Mouse (Mus musculus) embryonic stem cell, embryonic (primary cell): ENCODE measurements at regions not wholly inside any gene's neighbourhood (a gene's known extent, or its start where the extent isn't known, plus 50 kb on each side); places are given as distances from the start of the nearest gene placed in this dataset.
"Not testable (repeated sequence)": the region's sequence is repeated elsewhere in the genome, so short reads cannot be mapped to it uniquely, and the experiment has no call there.

Experiments
- CTCF ChIA-PET, 4 experiments: fragments of 300-600 bp in 2 of 4; fragments of 350-600 bp in 2 of 4; sonication (Branson Sonifier 250); formaldehyde crosslinking; loops; one replicate each; lab custom pipeline; 2022; ENCODE audit warnings: inconsistent platforms in 2 of 4; lab: Charles Lee
- POLR2A ChIA-PET, 4 experiments: fragments of 300-600 bp in 2 of 4; fragments of 350-600 bp in 2 of 4; sonication (Branson Sonifier 250); formaldehyde crosslinking; loops; one replicate each; lab custom pipeline; 2022; ENCODE audit warnings: antibody characterized with exemption in 4 of 4, inconsistent platforms in 1 of 4; lab: Charles Lee

DNA sequence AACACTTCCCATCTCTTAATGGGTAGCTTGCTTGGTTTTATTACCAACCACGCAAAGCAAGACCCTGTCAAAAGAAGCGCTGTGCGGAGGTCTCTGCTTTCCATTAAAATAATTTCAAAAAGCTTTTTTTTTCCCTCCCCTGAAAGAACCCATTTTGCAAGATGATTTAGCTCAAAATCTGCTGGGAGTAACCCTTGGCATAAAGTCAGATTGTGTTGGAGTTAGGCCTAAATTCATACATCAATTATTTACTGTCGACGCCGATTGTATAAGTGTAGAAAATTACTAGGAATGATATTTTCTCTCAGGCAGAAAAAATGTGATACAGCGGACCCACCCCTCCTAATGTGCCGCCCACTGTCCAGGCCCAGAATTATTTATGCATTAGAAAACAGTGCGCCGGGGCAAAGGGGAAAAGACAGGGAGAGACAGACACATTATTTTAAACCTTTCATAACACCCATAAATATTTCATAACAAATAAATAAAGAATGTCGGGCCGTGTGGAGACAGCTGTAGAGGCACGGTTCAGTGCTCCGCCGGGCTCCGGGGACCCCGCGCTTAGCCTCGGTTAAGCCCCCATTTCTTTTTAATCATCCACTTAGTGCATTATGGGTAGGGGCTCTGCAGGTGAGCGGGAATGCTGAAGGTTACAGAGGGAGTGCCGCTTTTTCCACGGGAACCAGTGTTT is 251.3 kb upstream of the Irx4 start:
- ChIA-PET POLR2A (no interaction called here), CTCF (no interaction called here)

DNA sequence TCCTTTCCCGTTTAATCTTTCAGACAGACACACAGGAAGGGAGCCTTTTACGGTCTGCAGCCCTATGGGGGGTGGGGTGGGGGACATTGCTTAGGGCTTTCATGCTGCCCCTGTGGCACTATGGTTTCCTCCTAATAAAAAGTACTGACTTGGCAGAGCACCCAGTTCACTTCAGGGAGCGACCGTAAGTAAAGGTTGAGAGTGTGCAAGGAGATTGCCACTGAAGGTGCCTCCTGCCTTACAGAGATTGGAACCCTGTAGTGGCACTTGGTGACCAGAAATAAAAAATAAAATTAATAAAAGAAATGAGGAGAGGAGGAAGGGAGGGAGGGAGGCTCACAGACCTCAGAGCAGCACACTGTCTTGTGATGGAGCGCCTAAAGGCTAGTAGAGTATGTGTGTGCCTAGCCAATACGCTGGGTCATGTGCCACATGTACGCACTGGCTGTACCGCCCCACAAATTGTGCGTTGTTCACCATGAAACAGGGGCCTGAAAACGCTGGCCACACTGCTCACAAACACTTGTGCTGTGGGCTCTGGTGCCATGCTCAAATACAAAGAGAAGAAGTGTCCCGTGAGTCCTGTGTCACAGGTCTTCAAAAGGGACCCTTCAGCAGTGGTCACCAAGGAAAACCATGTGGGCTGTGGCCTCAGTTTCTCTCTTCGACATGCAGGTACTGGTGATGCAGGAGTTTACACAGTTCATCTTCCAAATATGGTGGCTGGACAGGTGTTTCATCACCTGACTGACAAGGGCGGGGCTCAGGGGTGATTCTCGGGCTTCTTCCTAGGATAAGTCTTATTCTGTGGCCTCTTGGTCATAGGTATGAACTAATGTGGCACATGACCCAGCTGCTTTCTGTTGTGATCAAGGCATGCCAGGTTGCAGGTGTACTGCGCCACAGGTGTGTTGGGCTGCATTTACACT is 250.5 kb upstream of the Irx4 start:
- POLR2A ChIA-PET, result no interaction called here
- CTCF ChIA-PET, result interaction anchor here in 1 of 4 experiments (0.5 kb wide), 1 partner anchor 11 kb away, joined by 3 read pairs; no protein-coding TSS in a partner anchor

DNA sequence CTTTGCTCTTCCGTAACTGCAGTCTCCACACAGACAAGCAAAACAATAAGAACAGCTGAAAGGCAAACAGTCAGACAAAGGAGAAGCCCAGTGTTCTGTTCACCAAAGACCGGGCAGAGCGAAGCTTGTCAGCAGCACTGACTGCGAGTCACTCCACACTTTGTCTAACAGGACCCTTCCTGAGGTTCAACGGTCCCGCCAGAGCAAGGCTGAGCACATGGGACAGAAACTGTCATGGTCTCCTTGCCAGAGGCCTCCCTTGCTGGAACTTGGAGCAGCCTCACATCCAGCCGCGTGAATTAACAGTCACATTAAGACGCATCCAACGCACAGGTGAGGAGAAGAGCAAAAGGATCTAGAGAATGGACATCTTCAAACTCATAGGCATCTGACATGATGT is 241.1 kb upstream of the Irx4 start:
- CTCF ChIA-PET, result no interaction called here

DNA sequence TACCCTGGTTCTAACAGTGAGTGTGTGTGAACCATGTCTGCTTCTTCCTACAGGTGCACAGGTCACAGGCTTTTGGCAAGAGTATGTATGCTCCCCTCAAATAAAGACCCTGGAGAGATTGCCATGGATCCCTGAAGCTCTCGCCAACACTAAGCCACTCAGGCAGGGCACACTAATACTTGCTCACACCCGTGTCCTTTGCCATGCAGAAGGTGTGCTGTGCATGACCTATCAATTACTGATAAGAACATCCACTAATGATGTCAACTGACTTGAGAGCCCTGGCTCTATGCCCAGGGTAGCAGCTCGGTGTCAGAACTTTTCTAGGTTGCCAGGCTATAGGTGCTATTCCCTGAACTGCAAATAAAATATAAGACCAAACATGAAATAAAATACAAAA is 229.1 kb upstream of the Irx4 start:
- POLR2A ChIA-PET, result interaction anchor here in 1 of 4 experiments (0.6 kb wide), 1 partner anchor 393 kb away, joined by 3 read pairs; no protein-coding TSS in a partner anchor
- CTCF ChIA-PET, result interaction anchor here in 1 of 4 experiments (0.7 kb wide), 1 partner anchor 1075 kb away, joined by 6 read pairs; no protein-coding TSS in a partner anchor

More for the DNA sequence above, 241.1 kb upstream of the Irx4 start:
- POLR2A ChIA-PET, result no interaction called here

DNA sequence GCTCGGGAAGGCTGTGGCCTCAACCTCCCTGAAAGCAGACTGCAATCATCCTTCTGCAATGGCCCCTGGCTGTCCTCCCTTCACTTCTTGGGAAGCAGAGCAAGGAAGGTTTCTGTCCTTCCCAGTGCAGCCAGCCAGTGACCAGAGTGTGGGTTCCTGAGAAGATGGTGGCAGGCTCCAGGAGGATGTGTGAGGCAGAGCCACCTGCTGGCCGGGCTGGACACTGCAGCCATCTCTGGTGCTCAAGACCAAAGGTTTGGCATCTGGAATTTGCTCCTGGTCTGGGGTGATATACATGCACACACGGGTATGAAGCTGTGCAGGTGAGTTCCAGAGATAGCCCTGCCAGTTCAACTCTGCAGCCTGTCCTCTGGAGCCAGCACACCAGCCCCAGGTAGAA is 227.2 kb upstream of the Irx4 start:
- ChIA-PET CTCF (interaction anchor here in 1 of 4 experiments (0.6 kb wide), 1 partner anchor 178 kb away, joined by 3 read pairs; no protein-coding TSS in a partner anchor), POLR2A (no interaction called here)

DNA sequence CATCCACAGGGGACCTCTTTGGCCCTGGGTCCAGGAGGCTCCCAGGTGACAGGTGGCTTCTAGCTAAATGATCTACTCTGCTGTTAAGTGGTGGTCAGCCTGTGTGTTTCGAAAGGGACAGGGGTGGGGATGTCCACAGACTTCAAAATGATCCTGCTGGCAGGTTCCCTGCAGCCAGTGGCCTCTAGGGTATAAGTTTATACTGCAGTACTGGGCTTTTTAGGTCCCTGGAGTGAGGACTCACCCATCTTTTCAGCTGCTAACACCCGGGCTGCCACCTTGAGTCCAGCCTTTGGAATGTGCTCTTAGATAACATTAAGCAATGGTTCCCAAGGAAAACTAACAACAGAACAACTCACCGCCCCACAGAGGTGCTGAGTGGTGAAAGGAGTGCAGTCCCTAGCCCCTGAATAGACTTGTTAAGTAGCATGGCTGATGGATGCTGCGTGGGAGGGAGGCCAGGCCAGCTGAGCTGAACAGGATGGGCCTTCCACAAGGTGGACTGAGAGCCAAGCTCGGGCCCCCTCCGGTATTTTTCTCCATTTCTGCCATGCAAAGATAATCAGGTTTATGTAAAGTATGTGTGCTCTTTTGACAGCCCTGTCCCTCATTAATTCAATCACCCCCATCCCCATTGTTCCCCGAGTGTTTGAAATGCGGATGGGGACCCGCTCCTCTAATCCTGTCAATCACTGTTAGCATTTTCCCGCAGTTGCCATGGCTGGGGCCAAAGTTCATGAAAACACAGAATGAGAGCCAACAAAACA is 226.0 kb upstream of the Irx4 start:
- ChIA-PET POLR2A (no interaction called here), CTCF (no interaction called here)

DNA sequence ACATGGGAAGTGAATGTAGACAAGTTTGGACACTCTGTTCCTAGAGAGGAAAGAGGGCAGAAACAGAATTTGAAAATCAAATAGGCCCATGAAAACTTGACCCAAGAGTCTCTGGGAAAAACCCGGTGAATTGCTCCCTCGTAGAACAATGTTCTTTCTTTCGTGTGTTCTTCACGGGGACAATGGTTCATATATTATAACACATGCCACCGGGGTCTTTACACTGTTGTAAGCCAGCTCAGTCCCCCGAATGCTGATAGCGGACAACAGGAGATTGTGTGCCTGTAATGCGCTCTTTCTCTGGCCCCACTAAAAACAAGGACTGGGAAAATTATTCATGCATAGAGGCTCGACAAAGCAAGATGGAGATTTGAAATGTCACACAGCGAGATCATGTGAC is 225.4 kb upstream of the Irx4 start:
- POLR2A ChIA-PET, result no interaction called here
- CTCF ChIA-PET, result no interaction called here

DNA sequence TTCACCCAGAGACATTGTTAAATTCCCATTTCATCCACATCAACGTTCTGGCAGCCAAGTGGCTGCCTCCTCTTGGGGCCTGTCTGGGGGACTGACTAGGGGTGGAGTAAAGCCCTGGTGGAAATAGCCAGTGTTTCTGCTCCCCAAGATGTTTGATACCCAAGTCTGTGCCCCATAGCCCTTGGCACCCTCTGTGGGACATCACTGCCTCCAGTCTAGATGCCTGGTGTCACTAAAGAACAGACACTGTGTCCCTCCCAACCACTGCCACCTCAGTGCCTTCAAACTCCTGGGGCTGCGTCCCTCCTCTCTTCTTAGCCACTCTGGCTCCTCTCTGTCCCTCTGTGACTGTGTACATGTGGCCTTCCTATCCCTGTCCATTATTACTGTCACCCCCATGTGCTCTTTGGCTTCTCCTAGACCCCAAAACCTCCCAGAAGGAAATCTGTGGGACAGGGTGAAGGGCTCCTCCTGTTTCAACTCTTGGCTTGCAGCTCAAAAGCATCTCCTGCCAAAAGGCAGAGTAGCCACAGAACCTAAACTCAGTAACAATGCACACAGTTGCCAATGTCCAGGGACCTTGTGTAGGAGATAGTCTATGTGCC is 224.8 kb upstream of the Irx4 start:
- POLR2A ChIA-PET, result no interaction called here
- CTCF ChIA-PET, result interaction anchor here in 1 of 4 experiments (0.6 kb wide), 1 partner anchor 230 kb away, joined by 6 read pairs; no protein-coding TSS in a partner anchor

DNA sequence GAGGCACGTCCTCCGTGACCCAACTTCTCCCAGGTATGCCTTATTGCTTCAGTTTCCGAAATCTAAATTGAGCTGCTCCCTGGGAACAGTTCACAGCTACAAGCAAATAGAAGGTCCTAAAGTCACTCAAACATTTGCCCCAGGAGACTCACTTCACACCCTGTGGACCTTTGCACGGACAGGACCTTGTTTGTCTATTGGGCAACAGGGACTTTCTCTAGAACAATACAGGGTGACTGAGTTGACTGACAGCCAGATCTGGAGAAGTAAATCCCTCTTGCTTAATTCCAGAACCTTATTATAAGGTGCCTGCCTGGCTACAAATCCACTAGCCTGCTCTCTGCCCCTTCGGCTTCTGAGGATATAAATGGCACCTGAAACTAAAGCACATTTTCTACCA is 220.5 kb upstream of the Irx4 start:
- CTCF ChIA-PET, result no interaction called here
- POLR2A ChIA-PET, result interaction anchor here in 1 of 4 experiments (0.6 kb wide), 1 partner anchor 321 kb away, joined by 3 read pairs; no protein-coding TSS in a partner anchor

DNA sequence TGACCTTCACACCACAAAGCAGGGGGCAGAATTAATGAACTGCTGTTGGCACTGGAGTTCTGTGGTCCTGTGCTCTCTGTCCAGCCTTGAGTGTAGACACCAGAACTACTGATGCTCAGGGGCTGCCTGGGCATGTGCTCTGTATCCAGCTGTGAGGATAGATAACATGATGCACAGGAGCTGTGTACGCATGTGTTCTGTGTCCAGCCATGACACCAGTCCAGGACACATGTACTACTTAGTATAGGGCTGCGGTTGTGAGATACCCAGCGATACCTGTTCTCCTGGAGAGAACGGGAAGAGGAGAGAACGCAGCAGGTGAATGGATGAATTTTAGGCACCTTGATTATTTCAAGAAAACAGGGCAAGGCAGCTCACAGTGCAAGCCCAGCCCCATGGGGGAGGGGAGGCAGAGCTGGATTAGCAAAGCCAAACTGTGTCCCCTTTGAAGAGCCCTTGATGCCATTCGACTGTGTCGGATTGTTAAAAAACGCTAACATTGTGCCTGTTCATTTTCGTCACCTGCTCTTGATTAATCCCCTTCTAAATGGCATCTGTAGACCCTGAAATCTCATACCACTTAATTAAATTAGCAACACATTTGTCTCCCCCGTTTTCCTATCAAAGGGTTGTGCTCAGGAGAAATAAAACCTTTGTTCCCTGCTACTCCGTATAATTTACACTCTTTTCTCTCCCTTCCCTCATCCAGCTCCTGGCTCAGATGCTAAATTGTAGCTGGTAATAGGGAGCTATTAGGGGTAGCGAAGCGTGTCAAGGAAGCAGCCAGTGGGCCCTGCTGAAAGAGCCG is 218.8 kb upstream of the Irx4 start:
- CTCF ChIA-PET, result interaction anchor here in 1 of 4 experiments (0.6 to 0.8 kb wide), 2 partner anchors 269 to 401 kb away, joined by 3 read pairs; no protein-coding TSS in a partner anchor
- POLR2A ChIA-PET, result no interaction called here

DNA sequence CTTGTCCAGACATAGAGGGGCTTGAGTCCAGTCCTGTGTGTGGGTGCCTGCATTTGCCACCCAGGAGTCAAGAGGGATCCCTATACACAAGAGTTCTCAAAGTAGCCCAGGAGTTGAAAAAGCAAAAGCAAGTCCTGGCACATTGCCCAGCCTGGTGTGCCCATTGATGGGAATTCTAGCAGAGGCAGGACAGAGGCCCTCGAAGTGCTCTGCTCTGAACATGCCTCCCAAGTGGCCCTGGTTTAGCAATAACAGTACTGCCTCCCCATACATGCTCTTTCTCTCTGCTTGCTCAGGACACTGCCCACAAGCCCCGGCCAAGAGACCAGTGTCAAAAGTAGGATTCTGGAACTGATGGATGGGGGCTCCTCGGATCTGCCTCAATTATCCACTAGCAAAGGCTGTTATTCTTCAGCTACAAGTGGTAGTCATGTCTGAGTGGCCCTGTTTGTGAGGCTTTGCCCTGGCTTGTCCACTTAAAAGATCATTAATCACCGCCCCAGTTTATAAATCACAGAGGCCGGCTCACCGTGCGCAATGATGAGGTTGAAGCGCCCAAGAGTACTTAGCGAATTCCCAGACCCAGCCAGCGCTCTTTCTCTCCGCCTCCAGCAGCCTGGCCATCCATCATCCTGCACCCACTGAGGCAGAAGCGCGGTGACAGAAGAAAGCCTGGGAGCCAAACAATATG is 190.3 kb upstream of the Irx4 start:
- ChIA-PET CTCF (no interaction called here), POLR2A (no interaction called here)

DNA sequence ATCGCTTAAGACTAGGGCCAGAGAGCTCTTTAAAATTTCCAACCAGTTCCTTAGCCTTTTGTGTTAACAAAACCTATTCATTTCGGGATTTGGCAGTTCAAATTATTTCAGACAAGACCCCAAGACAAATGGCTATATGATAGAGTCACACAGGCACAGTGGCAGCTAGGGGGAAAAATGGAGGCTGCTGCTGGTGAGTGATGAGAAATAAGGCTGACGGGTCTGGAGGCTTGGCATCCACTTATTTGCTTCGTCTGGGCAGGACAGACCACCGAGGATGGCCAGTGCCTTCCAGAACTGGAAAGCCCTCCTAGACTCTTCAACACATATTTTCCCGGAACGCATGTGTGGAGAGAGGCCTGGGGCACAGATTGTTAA is 189.8 kb upstream of the Irx4 start:
- POLR2A ChIA-PET, result no interaction called here
- CTCF ChIA-PET, result no interaction called here

DNA sequence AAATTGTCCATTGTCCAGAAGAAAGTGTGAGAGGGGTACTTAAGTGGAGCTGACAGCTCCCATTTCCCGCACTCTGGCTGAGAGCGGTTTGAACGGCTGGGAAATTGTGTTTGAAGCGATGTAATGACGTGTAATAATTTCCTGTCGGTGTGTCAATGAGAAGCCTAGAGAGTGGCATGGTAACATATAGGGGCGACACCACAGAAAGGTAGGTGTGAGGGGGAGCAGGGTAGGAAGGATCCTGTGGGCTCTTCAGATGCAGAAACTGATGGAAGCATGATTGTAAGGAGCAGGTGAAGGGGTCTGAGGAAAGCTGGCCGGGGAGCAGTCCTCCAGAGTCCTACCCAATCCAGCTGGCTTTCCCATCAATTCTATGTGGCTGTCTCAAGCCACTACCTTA is 189.2 kb upstream of the Irx4 start:
- POLR2A ChIA-PET, result no interaction called here
- CTCF ChIA-PET, result interaction anchor here in 1 of 4 experiments (0.6 kb wide), 1 partner anchor 232 kb away, joined by 4 read pairs; no protein-coding TSS in a partner anchor

DNA sequence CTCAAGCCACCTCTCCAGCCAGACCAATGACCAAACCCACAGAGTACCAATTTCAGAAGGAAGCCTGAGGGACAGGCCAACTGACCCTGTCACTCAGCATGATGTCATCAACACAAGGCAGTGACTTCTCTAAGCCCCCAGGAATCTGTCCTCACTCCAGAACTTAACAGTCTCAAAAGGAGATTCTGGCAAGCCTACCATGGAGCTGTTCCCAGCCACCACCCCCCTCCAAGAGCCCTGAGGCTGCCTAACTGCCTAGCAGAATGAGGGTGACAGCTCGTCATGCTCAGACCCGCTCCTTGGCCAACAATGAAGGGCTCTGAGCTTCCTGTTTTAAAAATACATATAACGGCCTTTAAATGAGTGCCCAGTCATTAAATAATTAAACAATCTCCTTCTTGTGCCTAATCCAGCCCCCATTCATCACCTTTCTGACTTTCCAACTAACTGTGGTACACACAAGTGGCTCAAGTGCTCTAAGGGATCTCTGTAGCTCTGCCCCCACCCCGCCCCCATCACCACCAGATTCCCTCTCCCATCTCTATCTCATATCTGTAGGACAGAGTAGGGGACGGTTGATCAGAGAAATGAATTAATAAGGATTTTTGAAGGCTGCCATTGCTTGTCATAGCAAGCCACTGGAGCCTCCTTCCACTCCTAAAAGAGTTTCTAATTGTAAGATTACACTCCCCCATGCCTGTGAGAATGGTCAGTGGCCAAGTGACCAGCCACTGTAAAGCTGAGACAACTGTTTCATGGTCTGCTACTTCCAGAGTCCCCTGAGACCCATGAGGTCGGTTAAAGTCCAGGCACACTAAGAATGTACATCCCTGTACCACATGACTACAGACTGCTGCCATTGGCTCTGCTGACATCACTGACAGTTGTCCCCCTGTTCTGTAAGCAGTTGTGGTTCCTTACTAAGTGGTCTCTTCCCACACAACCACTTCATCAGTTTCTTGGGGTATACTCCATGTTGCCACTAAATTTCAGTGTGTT is 188.1 kb upstream of the Irx4 start:
- POLR2A ChIA-PET, result no interaction called here
- CTCF ChIA-PET, result interaction anchor here in 1 of 4 experiments (0.5 kb wide), 1 partner anchor 484 kb away, joined by 4 read pairs; no protein-coding TSS in a partner anchor

DNA sequence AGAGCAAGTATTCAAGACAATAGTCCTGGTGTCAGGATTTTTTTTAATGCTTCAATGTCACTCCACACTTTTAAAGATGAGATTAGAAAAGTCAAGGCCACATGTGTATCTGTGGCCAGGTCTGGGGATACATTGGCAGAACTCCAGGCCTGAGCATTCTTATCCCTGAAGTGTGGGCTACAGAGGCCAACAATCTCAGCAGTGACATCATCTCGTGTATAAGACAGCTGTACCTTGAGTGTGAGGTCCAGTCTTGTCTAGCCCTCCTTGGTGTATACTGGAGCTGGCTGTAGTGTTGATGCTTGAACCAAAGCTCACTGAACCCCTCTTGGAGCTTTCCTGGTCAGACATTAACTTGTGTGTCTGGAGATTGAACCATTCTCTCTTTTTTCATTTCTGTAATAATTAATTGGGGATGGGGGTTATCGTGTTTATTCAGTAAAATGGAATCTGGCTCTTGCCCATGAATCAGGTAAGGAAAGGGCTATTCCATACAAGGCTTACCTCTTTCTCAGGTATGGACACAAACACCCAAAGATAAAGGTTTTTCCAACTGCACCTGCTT is 182.3 kb upstream of the Irx4 start:
- POLR2A ChIA-PET, result no interaction called here
- CTCF ChIA-PET, result no interaction called here

DNA sequence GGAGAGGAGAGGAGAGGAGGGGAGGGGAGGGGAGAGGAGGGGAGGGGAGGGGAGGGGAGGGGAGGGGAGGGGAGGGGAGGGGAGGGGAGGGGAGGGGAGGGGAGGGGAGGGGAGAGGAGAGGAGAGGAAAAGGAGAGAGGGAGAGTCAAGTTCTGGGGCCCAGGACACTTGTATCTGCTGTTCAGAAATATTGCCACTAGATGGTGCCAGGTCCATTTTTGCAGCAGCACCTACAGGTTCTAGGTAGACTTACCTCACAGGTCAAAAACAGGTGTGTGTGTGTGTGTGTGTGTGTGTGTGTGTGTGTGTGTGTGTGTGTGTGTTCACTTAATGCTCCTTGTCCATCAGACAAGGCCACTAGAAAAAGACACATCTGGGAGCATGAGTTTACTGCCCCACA is 172.5 kb upstream of the Irx4 start:
- CTCF ChIA-PET, result interaction anchor here in 2 of 4 experiments (0.7 to 1.7 kb wide), 2 partner anchors 72 kb away, joined by 5 read pairs; no protein-coding TSS in a partner anchor
- POLR2A ChIA-PET, result not testable (repeated sequence)
